Mouse (Mus musculus) liver, embryonic 14.5 days (tissue): ENCODE results near the gene Btaf1. TPM values are rescaled to one million over a fixed set of nuclear protein-coding genes. Genes with fewer than 3 reads are reported as not detected.

Source experiments
- ATAC-seq: fragments of 200-750 bp; cut with Nextera tagmentation; 2 replicates; pipeline ENCODE4 v1.8.0; 2017; ENCODE audit warnings: moderate number of reproducible peaks, mild to moderate bottlenecking, moderate library complexity; ENCODE audit not compliant: insufficient read depth
- DNase-seq, 3 experiments: peaks; one replicate each; pipeline ENCODE4 v3.0.0-alpha.2; 2012 to 2013; ENCODE audit warnings: low read depth in 3 of 3, low spot score in 3 of 3
- H3K27ac ChIP-seq: fragments of 300-500 bp; sonication (generic); 2 replicates; pipeline ENCODE4 v1.5.1; 2014; ENCODE audit warnings: moderate library complexity, mild to moderate bottlenecking, control low read depth, inconsistent platforms
- H3K27me3 ChIP-seq: fragments of 300-500 bp; sonication (generic); 2 replicates; pipeline ENCODE4 v1.6.1; 2014; ENCODE audit warnings: mild to moderate bottlenecking, low read length, moderate library complexity; ENCODE audit not compliant: control insufficient read depth, insufficient read depth
- H3K36me3 ChIP-seq: fragments of 300-500 bp; sonication (generic); replicated peaks from 2 replicates; pipeline ENCODE4 v1.6.1; 2014; ENCODE audit warnings: low read depth; ENCODE audit not compliant: control insufficient read depth, insufficient read depth
- H3K4me1 ChIP-seq, 2 experiments: fragments of 200-500 bp in 1 of 2; fragments of 300-500 bp in 1 of 2; sonication (generic) in 1 of 2; replicated peaks; 2 replicates each; pipeline ENCODE4 v1.6.1; 2012 to 2014; ENCODE audit warnings: antibody characterized with exemption in 1 of 2, inconsistent platforms in 1 of 2, low read length in 1 of 2; ENCODE audit not compliant: control insufficient read depth in 2 of 2, insufficient read depth in 2 of 2
- H3K4me2 ChIP-seq: fragments of 300-500 bp; sonication (generic); 2 replicates; pipeline ENCODE4 v1.6.1; 2014; ENCODE audit warnings: low read depth, mild to moderate bottlenecking, control low read depth, moderate library complexity
- H3K4me3 ChIP-seq, 2 experiments: fragments of 200-500 bp in 1 of 2; fragments of 300-500 bp in 1 of 2; sonication (generic) in 1 of 2; 2 replicates each; pipeline ENCODE4 v1.5.1; 2012 to 2014; ENCODE audit warnings: low read depth in 2 of 2, low read length in 2 of 2, mild to moderate bottlenecking in 2 of 2, control low read depth in 1 of 2, inconsistent platforms in 1 of 2, moderate library complexity in 1 of 2; ENCODE audit not compliant: insufficient read depth in 1 of 2
- H3K9ac ChIP-seq: fragments of 300-500 bp; sonication (generic); replicated peaks from 2 replicates; pipeline ENCODE4 v1.6.1; 2014; ENCODE audit warnings: mild to moderate bottlenecking, control low read depth, moderate library complexity
- H3K9me3 ChIP-seq: fragments of 300-500 bp; sonication (generic); 2 replicates; pipeline ENCODE4 v1.6.1; 2016; ENCODE audit warnings: low read length, mixed read lengths; ENCODE audit not compliant: control insufficient read depth
- CTCF ChIP-seq: IDR thresholded peaks from 2 replicates; pipeline ENCODE4 v1.5.1; 2016; ENCODE audit warnings: antibody characterized with exemption, low read depth, control low read depth
- EP300 ChIP-seq: IDR thresholded peaks from 2 replicates; pipeline ENCODE4 v1.6.1; 2016; ENCODE audit warnings: antibody characterized with exemption, low read depth
- WGBS: fragments of 180-500 bp; shearing (Covaris S2); extraction: QIAGEN DNeasy Blood & Tissue Kit; methylation state at CpG from one replicate; pipeline ENCODE4 v1.1.7; 2014; ENCODE audit not compliant: insufficient replicate concordance; 5-methylcytosine and 5-hydroxymethylcytosine counted together
- polyA plus RNA-seq, 2 experiments: library from polyadenylated mRNA; depleted of rRNA in 1 of 2; stranded (reverse) in 1 of 2; unstranded in 1 of 2; fragments of >200 nt; fragmentation: Nextera tagmentation in 1 of 2; extraction: Ambion mirVana in 1 of 2; gene quantifications; 2 replicates each; pipeline versions ENCODE4 v1.2.1 to v1.2.3; 2012 to 2014

The Btaf1 gene
- polyA plus RNA-seq, 2 experiments = 8.4 to 13.1 TPM

DNA sequence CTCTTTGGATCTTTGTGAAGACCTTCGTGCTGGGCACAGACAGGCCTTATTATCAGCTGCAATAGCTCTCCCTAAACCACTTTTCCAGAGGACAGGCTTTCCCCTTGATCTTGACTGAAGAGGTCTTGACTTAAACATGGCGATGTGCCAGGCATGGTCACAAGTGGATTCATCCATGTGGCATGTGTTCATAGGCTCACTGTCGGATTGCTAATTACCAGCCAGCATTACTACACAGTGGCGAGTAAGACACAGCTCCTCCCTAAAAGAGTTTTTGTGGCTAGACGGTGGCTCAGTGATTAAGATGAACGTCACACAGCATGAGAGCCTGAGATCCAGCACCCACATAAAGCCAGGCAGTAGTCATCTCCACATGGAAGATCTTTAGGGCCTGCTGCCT, 103.9 kb downstream of the Btaf1 start:
- no peak for TF ChIP-seq CTCF
- no peak for TF ChIP-seq EP300
- Histone ChIP-seq H3K4me1 (no peaks in the 10 kb centered on the region), H3K4me3 (no peak overlapping the region), H3K27ac (no peak overlapping the region), H3K4me2 (no peak overlapping the region), H3K9ac (no peak overlapping the region), H3K9me3 (no peaks in the 10 kb centered on the region), H3K27me3 (no peaks in the 10 kb centered on the region), H3K36me3 (no peaks in the 10 kb centered on the region)
- 73% methylated on average over 6 of the region's 6 CpGs for WGBS
- ATAC-seq (no peak), DNase-seq (no peak)

DNA sequence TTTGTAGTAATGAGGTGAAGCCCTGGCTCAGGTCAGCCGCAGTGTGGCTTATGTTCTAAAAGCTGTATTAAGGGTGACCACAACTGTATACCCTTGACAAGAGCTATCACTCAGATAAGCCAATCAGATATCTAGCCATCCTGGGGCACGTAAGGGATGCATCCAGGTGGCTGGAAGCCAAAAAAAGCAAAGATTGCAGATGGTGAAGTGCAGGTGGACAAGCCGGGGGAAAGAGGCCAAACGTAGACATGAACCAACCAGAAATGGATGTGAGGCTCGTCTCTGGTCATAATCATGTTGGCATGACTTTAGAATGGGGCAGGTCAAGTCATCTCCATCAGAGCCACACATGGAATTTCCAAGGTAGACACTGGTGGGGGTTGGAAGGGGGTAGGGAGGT, 105.6 kb downstream of the Btaf1 start:
- Histone ChIP-seq H3K4me1 (no peaks in the 10 kb centered on the region), H3K36me3 (no peaks in the 10 kb centered on the region), H3K4me2 (no peak overlapping the region), H3K9ac (no peak overlapping the region), H3K9me3 (no peaks in the 10 kb centered on the region), H3K4me3 (no peak overlapping the region), H3K27me3 (no peaks in the 10 kb centered on the region), H3K27ac (no peak overlapping the region)
- WGBS = 68% methylated on average over 5 of the region's 5 CpGs
- no peak for ATAC-seq
- TF ChIP-seq EP300 = no peak
- TF ChIP-seq CTCF = no peak
- DNase-seq = no peak

DNA sequence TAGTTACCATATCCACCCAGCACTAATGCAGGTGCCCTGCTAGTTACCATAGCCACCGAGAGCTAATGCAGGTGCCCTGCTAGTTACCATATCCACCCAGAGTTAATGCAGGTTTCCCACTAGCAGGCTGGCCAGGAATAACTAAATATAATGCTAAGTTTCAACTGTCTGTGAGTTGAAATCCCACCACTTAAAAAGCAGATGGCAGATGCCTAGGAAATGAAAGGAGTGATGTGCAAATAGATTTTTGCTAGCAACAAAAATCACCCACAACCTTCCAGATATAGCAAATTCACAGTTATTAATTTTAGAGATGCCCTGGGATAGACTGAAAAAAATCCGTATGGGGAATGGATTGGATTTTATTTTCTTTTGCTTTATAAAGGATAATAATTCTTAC, 106.5 kb downstream of the Btaf1 start:
- H3K9ac ChIP-seq = no peak overlapping the region
- ATAC-seq (no peak), DNase-seq (no peak)
- H3K4me1 ChIP-seq = no peaks in the 10 kb centered on the region
- no peak overlapping the region for H3K4me2 ChIP-seq
- H3K27me3 ChIP-seq = no peaks in the 10 kb centered on the region
- no peak overlapping the region for H3K4me3 ChIP-seq
- no peaks in the 10 kb centered on the region for H3K36me3 ChIP-seq
- WGBS = 69% methylated on average over 2 of the region's 2 CpGs
- no peaks in the 10 kb centered on the region for H3K9me3 ChIP-seq
- no peak for TF ChIP-seq CTCF
- TF ChIP-seq EP300 = no peak
- no peak overlapping the region for H3K27ac ChIP-seq

DNA sequence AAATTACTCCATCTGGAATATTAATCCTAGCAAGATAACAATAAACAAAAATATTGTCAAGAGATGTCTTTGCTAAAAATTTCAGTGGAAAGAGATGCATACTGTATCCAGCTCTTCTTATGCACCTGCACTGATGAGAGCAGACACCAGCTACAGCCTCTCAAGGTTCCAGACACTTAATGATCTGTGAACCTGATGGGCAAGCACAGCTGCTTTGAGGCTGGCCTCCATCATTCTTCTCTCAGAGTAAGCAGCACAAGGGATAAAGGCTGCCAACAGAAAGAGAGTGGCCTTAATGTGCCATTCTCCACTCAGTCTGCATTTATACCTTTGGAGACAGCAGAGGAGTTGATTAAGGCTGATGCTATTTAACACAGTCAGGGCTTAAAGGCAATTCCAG, 115.0 kb downstream of the Btaf1 start:
- TF ChIP-seq EP300 = no peak
- Histone ChIP-seq H3K4me3 (no peak overlapping the region), H3K9ac (no peak overlapping the region), H3K4me1 (no peaks in the 10 kb centered on the region), H3K36me3 (no peaks in the 10 kb centered on the region), H3K27me3 (no peaks in the 10 kb centered on the region), H3K4me2 (no peak overlapping the region), H3K27ac (no peak overlapping the region), H3K9me3 (no peaks in the 10 kb centered on the region)
- DNase-seq (no peak), ATAC-seq (no peak)

DNA sequence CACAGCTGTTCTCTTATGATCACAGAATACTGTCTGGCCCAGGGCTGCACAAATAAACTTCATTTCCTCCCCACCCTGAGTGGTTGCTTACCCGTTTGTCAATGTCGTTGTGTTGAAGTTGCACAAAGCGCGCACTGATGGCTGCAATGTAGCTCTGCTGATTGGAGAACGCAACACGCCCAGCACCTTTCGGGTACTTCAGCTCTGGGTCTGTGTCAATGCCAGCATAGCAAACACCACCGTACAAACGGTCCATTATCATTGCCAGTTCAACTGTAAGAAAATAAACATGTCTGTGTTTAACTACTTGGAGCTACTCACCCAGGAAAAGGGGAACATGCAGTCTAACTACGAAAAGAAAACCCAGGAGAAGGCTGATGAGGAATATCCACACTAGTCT, 118.6 kb downstream of the Btaf1 start:
- TF ChIP-seq CTCF = no peak
- TF ChIP-seq EP300 = no peak
- H3K9ac ChIP-seq = no peak overlapping the region
- H3K4me1 ChIP-seq = no peaks in the 10 kb centered on the region
- DNase-seq (no peak), ATAC-seq (no peak)
- no peak overlapping the region for H3K27ac ChIP-seq
- WGBS = 79% methylated on average over 10 of the region's 10 CpGs
- H3K4me3 ChIP-seq = no peak overlapping the region
- H3K9me3 ChIP-seq = no peaks in the 10 kb centered on the region
- H3K27me3 ChIP-seq = no peaks in the 10 kb centered on the region
- no peak overlapping the region for H3K4me2 ChIP-seq
- H3K36me3 ChIP-seq = no peaks in the 10 kb centered on the region

DNA sequence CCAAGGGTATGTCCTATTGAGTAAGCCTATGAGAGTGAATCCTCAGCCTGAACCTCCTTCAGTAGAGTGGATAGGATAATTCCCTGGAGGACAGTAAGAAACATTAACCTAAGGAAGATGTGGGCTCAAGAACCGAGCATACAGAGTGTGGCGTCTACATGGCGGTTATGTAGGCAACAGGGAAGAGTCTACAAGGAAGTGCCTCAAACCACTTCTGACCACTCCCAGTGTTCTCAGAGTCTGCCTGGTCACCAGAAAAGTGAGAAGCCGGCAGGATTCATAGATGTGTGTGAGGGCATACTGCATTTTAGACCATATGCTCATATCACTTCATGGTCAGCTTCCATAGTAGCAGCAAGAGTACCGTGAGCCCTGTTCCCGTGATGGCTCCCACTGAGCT, 122.6 kb downstream of the Btaf1 start:
- TF ChIP-seq EP300 (no peak), CTCF (no peak)
- Histone ChIP-seq H3K36me3 (no peaks in the 10 kb centered on the region), H3K27ac (no peak overlapping the region), H3K4me1 (no peaks in the 10 kb centered on the region), H3K4me2 (no peak overlapping the region), H3K4me3 (no peak overlapping the region), H3K27me3 (no peaks in the 10 kb centered on the region), H3K9me3 (no peaks in the 10 kb centered on the region), H3K9ac (no peak overlapping the region)
- ATAC-seq = no peak
- 78% methylated on average over 6 of the region's 6 CpGs for WGBS
- no peak for DNase-seq
